Mouse (Mus musculus) spleen, adult 2 months (tissue): Measurements from ENCODE around the gene Pfkfb3.

ENCODE experiments used
- CTCF ChIP-seq: fragments of 200-500 bp; IDR thresholded peaks from 2 replicates; pipeline ENCODE4 v1.5.1; 2011; ENCODE audit warnings: mild to moderate bottlenecking, inconsistent platforms; ENCODE audit not compliant: insufficient read depth, insufficient read length, insufficient replicate concordance; ENCODE audit errors: extremely low read depth
- POLR2A ChIP-seq: fragments of 200-500 bp; IDR thresholded peaks from 2 replicates; pipeline ENCODE4 v1.6.1; 2011; ENCODE audit warnings: low read depth, low read length, inconsistent platforms

DNA sequence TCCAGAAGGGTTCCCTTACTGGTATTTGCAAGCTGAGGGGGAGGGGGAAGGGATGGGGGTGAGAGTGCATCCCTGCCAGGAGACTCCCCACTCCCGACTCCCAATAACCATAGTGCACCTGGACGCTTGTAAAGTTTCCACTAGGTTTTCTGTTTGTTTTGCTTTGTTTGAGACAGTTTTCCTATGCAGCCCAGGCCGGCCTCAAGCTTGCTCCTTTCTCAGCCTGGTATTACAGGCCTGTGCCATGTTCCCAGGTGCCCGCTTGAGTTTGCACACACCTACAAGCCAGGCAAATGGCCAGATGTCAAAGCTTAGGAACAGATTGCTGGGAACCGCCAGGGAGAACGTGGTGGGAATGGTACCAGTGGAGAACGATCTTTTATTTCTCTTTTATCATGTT is 50.1 kb downstream of the Pfkfb3 start:
- TF ChIP-seq POLR2A (no peak), CTCF (no peak)
